Mouse (Mus musculus) B cell, adult 67 days (primary cell): ENCODE data around the gene Vipas39. TPM values are rescaled to one million over a fixed set of nuclear protein-coding genes. Genes with fewer than 3 reads are reported as not detected.

Experiments used
- total RNA-seq, 2 experiments: library from RNA; stranded (reverse); gene quantifications; 4 replicates each; pipeline ENCODE4 v1.2.4; 2023

Vipas39 gene
- 10 to 100 TPM; 42.7 to 43.9 TPM for total RNA-seq

GRCm38 (mm10) chr12:87266108-87266826 is at the start of gene Vipas39, which contains the start of gene Ahsa1:
Vipas39 (minus strand) TSS chr12:87266256.
Ahsa1 (plus strand) TSS chr12:87266479.

GRCm38 (mm10) chr12:87299657-87300440 is 33.8 kb upstream of the Vipas39 start, which contains the start of gene Ism2:
Ism2 (minus strand) TSS chr12:87299705.

GRCm38 (mm10) chr12:87238632-87239031 is 27.4 kb downstream of the Vipas39 start, which contains the start of gene Noxred1:
Noxred1 (minus strand) TSS chr12:87238732.

GRCm38 (mm10) chr12:87199973-87200586 is 66.0 kb downstream of the Vipas39 start, which contains the start of gene Tmed8:
Tmed8 (minus strand) TSS chr12:87200454.

GRCm38 (mm10) chr12:87199206-87199972 is 66.7 kb downstream of the Vipas39 start, which contains the start of gene Samd15:
Samd15 (plus strand) TSS chr12:87199723.

Other genes with a start within 250 kb of the Vipas39 start
- gene Tmem63c, start 244.9 kb downstream of the Vipas39 start, total RNA-seq = not detected
- under 1 TPM; 0.55 to 0.56 TPM for gene Ngb, start 163.7 kb downstream of the Vipas39 start, total RNA-seq
- gene Gstz1, start 119.1 kb downstream of the Vipas39 start, total RNA-seq = 10 to 100 TPM; 17.2 to 20.8 TPM
- gene Pomt2, start 118.3 kb downstream of the Vipas39 start, total RNA-seq = 1 to 10 TPM; 7.0 to 7.3 TPM
- 1 to 10 TPM; 1.3 to 2.2 TPM for gene Samd15, start 66.5 kb downstream of the Vipas39 start, total RNA-seq
- 10 to 100 TPM; 41.6 to 43.2 TPM for gene Tmed8, start 65.8 kb downstream of the Vipas39 start, total RNA-seq
- 10 to 100 TPM in 1 of 2 experiments, 1 to 10 TPM in 1; 9.0 to 12.5 TPM for gene Noxred1, start 27.5 kb downstream of the Vipas39 start, total RNA-seq
- 100 to 1,000 TPM; 100 to 141 TPM for gene Ahsa1, start 223 bp upstream of the Vipas39 start, total RNA-seq
- not detected for gene Ism2, start 33.4 kb upstream of the Vipas39 start, total RNA-seq
- gene Sptlc2, start 122.1 kb upstream of the Vipas39 start, total RNA-seq = 10 to 100 TPM; 85.3 to 95.0 TPM
- 10 to 100 TPM; 42.5 to 54.8 TPM for gene Slirp, start 177.6 kb upstream of the Vipas39 start, total RNA-seq
- gene Alkbh1, start 177.8 kb upstream of the Vipas39 start, total RNA-seq = 100 to 1,000 TPM in 1 of 2 experiments, 10 to 100 TPM in 1; 81.2 to 104 TPM
- 10 to 100 TPM; 91.0 to 94.3 TPM for gene Snw1, start 206.0 kb upstream of the Vipas39 start, total RNA-seq
- not detected for gene Gm5788, start 228.5 kb upstream of the Vipas39 start, total RNA-seq
- not detected for gene Gm8300, start 248.1 kb upstream of the Vipas39 start, total RNA-seq